Mouse (Mus musculus): ENCODE data around the gene Acot13. TPM values are rescaled to one million over a fixed set of nuclear protein-coding genes. Genes with fewer than 3 reads are reported as not detected.
"Not testable (repeated sequence)": the region's sequence is repeated elsewhere in the genome, so short reads cannot be mapped to it uniquely, and the experiment has no call there.

The Acot13 gene
- polyA plus RNA-seq, 1 experiment: not detected

DNA sequence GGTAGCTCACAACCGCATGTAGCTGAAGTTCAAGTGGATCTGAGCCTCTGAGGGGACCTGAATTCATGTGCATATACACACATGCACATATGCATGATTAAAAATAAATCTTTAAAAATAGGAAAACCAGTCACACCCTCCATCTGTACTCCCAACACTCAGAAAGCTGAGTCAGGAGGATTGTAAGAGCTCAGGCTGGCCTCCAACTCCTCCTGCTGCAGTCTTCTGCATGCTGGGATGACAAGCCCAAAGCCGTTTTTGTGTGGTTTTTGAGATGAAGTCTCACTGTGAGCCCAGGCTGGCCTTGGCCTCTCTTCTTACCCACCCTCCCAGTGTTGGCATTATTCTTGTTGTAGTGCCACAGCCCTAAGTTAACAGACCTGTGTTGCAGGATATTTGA, 53.3 kb downstream of the Acot13 start:
- no peak overlapping the region for H3K4me3 ChIP-seq (ENCODE audit: insufficient read depth, low read depth, low read length)
- WGBS: 80% methylated on average over 2 of the region's 2 CpGs
- H3K27ac ChIP-seq (ENCODE audit: insufficient read depth, low read depth, low read length): no peak overlapping the region
- no peak for TF ChIP-seq POLR2A (IDR thresholded peaks at IDR 0.05; ENCODE audit: insufficient read depth, low read depth, low read length)
- TF ChIP-seq CTCF (IDR thresholded peaks at IDR 0.05; ENCODE audit: insufficient read depth, low read depth, low read length): no peak
- no peaks in the 10 kb centered on the region; the same call in 1 of the 2 replicates for H3K4me1 ChIP-seq (ENCODE audit: control insufficient read depth, insufficient read depth, low read length)

DNA sequence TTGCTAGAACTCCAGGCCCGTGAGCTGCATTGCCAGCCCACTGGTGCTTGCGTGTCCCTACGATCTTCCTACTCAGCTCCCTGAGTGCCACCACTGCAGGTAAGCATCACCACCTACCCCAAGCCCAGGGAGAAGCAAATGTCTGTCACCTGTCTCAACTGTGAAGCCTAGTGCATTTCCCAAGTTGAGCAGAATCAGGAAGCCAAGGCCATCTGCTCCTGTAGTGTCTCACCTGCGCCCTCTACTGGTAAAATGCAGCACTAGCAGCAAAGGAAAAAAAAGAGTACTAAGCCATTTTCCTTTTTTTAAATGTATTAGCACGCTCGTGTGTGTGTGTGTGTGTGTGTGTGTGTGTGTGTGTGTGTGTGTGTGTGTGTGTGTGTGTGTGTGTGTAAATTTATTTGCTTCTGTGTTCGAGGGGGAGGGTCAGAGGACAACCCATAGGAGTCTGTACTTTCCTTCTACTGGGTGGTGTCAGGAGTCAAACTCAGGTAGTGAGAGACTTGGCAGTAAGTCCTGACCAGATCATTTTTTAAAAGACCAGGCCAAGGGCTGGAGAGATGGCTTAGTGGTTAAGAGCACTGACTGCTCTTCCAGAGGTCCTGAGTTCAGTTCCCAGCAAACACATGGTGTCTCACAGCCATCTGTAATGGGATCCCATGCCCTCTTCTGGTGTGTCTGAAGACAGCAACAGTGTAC, 55.0 kb downstream of the Acot13 start:
- TF ChIP-seq CTCF (IDR thresholded peaks at IDR 0.05; ENCODE audit: insufficient read depth, low read depth, low read length): peak; percentile 29; the same call in 1 of the 2 replicates
- TF ChIP-seq POLR2A (IDR thresholded peaks at IDR 0.05; ENCODE audit: insufficient read depth, low read depth, low read length): no peak
- 45% methylated on average over 7 of the region's 7 CpGs for WGBS

DNA sequence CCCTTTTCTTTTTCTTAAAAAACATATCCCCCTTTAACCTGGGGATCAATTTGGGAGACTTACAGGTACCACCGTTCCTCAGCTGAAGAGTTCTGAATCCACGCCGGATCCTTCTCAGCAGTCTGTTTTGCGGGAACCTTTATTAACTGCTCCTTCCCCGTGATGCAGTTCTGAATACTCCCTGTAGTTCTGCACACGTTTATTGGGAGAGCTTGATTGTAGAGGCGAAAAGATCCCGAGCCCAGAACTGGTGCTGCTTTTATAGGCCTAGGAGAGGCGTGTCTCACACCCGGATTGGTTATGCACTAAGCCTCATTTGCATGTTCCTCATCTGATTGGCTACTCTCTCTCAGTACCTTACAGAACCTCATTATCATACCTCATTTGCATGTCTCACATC, 59.9 kb downstream of the Acot13 start:
- H3K27ac ChIP-seq (ENCODE audit: insufficient read depth, low read depth, low read length); H3K4me3 ChIP-seq (ENCODE audit: insufficient read depth, low read depth, low read length); H3K4me1 ChIP-seq (ENCODE audit: control insufficient read depth, insufficient read depth, low read length): not testable (repeated sequence)
- 96% methylated on average over 10 of the region's 10 CpGs for WGBS

More for the DNA sequence above, 55.0 kb downstream of the Acot13 start:
- Histone ChIP-seq H3K4me1 (ENCODE audit: control insufficient read depth, insufficient read depth, low read length) (no peaks in the 10 kb centered on the region), H3K27ac (ENCODE audit: insufficient read depth, low read depth, low read length) (no peak overlapping the region), H3K4me3 (ENCODE audit: insufficient read depth, low read depth, low read length) (no peak overlapping the region)

Other genes starting within 250 kb of the Acot13 start
- not detected in 2 replicates for gene Ripor2, start 249.4 kb downstream of the Acot13 start, polyA plus RNA-seq (2012; ENCODE audit: insufficient read depth, insufficient read length, low replicate concordance, missing spikeins)
- not detected in 2 replicates for gene Armh2, start 90.3 kb downstream of the Acot13 start, polyA plus RNA-seq (2012; ENCODE audit: insufficient read depth, insufficient read length, low replicate concordance, missing spikeins)
- gene Gmnn, start 69.6 kb downstream of the Acot13 start, polyA plus RNA-seq (2012; ENCODE audit: insufficient read depth, insufficient read length, low replicate concordance, missing spikeins): not detected in 2 replicates
- gene BC005537, start 29.9 kb downstream of the Acot13 start, polyA plus RNA-seq (2012; ENCODE audit: insufficient read depth, insufficient read length, low replicate concordance, missing spikeins): 104 and 156 TPM in 2 replicates
- not detected in 2 replicates for gene Tdp2, start 139 bp upstream of the Acot13 start, polyA plus RNA-seq (2012; ENCODE audit: insufficient read depth, insufficient read length, low replicate concordance, missing spikeins)
- not detected in 2 replicates for gene D130043K22Rik, start 13.6 kb upstream of the Acot13 start, polyA plus RNA-seq (2012; ENCODE audit: insufficient read depth, insufficient read length, low replicate concordance, missing spikeins)
- not detected in 2 replicates for gene Aldh5a1, start 106.1 kb upstream of the Acot13 start, polyA plus RNA-seq (2012; ENCODE audit: insufficient read depth, insufficient read length, low replicate concordance, missing spikeins)
- not detected in 2 replicates for gene Gpld1, start 111.6 kb upstream of the Acot13 start, polyA plus RNA-seq (2012; ENCODE audit: insufficient read depth, insufficient read length, low replicate concordance, missing spikeins)
- gene Mrs2, start 188.8 kb upstream of the Acot13 start, polyA plus RNA-seq (2012; ENCODE audit: insufficient read depth, insufficient read length, low replicate concordance, missing spikeins): not detected in 2 replicates
- gene Dcdc2a, start 224.5 kb upstream of the Acot13 start, polyA plus RNA-seq (2012; ENCODE audit: insufficient read depth, insufficient read length, low replicate concordance, missing spikeins): not detected in 2 replicates